Mouse (Mus musculus): ENCODE measurements around the gene Swi5. TPM values are rescaled to one million over a fixed set of nuclear protein-coding genes. Genes with fewer than 3 reads are reported as not detected.
"Not testable (repeated sequence)": the region's sequence is repeated elsewhere in the genome, so short reads cannot be mapped to it uniquely, and the experiment has no call there.

The Swi5 gene
- total RNA-seq, 2 experiments from 2014 or later = 208 to 224 TPM

DNA sequence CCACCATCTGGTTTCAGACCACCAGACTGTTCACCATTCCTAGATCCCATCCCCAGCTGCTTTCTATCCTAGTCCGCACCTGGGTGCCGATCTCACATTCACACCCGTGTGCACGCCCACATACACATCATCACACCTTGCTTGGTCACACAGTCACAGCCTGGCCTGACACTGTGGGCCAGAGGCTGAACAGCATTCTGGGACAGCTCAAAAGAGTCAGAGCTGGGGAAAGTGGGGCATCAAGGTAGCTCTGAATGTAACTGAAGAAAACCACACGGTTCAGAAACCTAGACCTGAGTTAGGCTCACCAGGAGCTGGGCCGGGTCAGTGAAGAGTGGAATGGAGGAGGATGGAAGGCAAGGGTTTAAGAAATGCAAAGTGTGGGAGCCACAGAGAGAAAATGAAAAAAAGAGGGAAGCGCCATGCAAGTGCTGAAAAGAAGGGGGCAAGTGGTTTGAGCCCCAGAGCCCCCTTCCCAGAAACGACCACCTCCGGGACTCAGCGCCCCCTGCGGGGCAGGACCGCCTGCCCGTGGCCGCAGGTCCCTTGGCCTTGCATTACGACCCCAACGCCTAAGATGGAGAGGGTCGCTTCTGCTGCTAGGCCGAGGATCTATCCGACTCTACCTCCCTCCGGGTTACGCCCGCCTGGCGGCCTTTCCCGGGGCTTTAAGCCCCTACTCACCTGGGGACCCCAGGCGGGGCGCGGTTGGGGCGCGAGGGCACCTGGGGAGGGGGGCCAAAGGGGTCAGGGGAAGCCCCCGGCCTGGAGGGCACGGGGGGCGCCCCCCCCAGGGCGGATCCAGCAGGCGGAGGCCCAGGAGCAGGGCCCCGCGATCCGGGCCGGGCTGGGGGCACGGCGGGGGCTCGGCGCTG is 23.8 kb upstream of the Swi5 start:
- no peak for DNase-seq

DNA sequence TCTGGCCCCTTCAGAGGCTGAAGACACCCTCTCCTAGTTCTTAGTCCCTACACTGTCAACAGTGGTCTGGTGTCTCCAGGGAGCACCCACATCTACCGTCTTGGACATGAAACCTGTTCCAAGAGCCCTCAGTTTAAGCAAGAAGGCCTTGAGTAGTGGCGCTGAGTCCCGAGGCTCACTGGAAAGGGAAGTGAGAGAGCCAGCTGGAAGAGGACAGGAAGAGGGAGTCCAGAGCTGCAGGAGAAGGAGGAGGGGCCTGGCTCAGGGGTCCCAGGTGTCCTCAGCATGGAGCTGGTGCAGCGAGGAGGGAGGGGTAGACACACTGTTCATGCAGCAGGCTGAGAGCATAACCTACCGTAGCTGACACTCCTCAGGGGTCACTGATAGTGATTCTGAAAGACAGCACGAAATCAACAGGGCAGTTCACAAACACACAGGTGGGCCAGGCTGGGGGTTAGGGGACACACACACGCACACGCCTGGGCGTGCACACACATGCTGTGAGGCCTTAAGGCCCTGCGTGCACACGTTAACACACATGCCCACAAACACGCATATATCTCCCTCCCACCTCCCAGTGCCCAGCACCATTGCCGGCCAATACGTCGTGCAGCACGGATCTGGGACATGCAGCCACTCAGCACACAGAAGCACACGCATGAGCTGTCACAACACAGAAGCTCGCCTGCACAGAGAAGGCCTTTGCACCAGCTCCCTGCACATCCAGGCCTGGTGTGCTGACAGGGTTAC is 22.4 kb upstream of the Swi5 start:
- DNase-seq = no peak

DNA sequence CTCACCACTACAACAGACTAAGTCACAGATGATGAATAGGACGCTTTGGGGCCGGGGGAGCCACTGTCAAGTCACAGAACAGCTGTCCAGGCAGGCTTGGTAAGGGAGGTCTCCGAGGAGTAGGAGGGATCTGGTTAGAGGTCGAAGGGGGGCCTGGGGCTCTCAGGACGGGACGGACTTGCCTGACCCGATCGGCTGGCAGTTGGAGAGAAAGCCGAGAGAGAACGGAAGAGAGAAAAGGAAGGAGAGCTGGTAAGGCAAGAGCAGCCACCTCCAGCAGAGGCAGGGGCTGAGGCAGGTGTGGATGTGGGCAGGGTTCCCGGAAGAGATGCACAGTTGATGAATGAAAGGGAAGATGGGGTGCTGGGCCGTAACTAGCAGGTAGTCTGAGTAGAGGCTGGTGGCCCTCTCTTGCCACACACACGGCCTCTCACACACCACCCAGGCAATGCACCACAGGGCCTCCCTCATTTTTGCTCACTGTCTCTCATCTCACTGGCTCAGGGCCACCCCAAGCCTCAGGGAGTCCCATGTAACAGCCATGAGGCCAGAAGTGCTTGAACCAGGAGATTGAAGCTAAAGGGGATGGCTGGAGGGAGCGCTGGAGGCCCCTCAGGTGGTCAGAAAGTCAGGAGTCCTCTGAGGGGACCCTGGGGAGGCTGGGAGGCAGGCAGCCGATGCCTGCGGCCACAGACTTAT is 21.1 kb upstream of the Swi5 start:
- DNase-seq = no peak

DNA sequence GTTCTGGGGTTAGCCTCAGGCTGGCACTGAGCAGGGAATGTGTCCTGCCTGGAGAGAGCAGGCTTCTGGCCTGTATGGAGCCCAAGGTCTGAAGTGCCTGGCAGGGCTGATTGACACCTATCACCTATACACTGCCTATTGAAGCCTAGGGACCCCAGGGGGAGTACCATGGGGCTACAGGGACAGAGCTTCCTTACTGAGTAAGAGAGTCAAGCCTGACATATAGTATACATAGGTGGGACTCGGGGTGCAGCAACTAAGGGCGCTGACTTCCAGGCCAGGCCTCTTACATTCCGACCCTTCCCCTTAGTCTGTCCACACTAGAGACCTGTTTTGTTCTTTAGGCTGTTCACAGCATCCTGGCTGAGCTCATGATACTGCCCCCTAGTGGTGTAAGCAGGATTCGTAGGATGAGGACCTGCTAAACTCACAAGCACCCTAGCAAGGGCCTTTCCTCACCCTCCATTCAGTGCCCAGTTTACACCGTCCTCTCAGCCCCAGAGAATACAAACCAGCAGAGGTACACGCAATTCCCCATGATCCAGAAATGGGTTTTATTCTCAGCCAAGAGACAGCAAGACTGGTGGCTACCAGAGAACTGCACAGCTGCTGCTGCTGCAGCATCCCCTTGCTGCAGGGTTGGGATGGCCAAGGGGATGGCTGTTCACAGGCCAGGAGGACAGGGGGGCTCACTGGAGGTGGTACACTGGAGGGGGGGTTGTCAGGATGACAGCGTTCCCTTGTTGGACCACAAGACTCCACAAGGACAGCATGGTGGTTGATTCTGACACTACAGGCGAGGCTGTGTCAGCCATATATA is 20.3 kb upstream of the Swi5 start:
- DNase-seq = no peak

GRCm38 (mm10) chr2:32307247-32307798 is 19.4 kb upstream of the Swi5 start:
- DNase-seq = no peak

DNA sequence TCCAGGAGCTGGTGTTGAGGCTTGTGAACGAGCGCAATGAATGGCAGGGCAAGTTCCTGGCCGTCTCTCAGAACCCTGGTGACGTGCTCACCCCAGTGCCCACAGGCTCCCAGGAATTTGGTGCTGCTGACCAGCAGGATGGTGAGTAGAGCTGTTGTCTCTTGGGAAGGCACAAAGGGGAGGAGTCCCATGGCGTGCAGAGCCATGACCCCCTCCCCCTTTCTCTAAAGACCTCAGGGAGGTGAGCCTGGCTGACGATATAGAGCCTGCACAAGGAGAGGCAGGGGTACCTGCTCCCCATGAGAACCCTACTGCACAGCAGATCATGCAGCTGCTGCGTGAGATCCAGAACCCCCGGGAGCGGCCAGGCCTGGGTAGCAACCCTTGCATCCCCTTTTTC is 18.3 kb upstream of the Swi5 start:
- no peak for DNase-seq

DNA sequence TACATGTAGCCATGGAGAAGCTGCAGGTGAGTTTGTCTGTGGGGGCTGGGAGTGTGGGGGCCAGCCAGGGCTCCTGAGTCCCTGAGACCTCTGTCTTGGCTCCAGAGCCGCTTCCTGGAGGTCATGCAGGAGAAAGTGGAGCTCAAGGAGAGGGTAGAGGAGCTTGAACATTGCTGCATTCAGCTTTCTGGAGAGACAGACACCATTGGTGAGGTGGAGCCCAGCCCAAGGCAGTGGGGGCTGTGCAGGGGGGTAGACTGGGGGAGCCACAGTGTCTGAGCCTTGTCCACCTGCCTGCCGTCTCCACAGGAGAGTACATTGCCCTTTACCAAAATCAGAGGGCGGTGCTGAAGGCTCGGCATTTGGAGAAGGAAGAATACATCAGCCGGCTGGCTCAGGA is 17.8 kb upstream of the Swi5 start:
- no peak for DNase-seq

DNA sequence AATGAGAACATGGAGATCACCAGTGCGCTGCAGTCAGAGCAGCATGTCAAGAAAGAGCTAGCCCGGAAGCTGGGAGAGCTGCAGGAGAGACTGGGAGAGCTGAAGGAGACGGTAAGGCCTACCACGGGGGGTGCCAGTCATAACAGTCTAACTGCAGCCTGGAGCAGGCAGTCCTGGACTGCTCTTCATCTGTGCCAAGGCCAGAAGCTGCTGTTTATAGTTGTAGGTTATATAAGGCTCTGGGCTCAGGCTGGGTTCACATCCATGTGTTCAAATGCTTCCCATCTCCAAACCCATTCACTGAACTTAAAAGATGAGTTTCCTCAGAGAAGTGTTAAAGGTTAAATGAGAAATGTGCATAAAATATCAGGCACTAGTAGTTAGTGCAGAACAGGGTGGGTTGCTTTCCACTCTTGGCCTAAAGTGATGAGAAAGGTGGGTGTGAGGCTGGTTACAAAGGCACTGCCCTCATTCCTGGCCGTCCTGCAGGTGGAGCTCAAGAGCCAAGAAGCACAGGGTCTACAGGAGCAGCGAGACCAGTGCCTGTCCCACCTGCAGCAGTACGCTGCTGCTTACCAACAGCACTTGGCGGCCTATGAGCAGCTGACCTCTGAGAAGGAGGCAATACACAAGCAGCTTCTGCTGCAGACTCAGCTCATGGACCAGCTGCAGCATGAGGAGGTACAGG is 16.4 kb upstream of the Swi5 start:
- no peak for DNase-seq

DNA sequence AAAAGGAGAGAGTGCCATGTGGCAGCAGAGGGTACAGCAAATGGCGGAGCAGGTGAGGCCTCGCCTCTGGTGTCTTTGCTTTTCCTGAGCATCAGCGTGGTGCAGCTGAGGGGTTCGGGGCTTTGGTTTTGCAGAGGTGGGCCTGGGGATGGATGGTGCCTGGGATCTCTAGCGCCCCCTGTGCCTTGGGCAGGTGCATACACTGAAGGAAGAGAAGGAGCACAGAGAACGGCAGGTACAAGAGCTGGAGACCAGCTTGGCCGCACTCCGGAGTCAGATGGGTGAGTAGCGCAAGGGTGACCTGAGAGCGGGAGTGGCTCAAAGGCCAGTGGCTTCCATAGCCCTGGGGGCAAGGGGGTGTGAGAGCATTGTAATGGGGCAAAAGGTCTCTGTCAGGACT is 15.1 kb upstream of the Swi5 start:
- no peak for DNase-seq

GRCm38 (mm10) chr2:32299469-32299868 is 11.6 kb upstream of the Swi5 start:
- DNase-seq = peak in 1 of 2 experiments; percentile 19

- DNase-seq = not testable (repeated sequence)
These were observed 8.0 kb upstream of the Swi5 start for GRCm38 (mm10) chr2:32295842-32296241.

DNA sequence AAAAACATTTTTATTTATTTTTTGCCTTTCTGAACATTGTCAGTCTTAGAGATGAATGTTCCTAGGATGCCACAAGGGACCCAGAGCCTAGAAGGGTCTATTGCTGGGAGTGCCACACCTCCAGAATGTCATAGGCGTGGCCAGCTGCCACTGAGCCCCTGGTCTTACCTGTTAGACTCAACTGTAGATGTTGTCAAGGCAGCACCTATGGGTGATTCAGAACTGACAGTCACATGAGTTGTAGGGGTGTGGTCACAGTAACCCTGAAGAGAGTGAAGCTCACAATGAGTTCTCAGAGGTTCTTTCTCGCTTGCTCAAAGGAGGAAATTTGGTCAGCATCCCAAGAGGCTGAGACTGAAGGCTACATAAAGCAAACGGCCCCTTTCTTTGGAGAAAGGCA is 7.4 kb upstream of the Swi5 start:
- no peak for DNase-seq

GRCm38 (mm10) chr2:32294348-32294747 is 6.5 kb upstream of the Swi5 start:
- DNase-seq = no peak

- DNase-seq = no peak
These were observed 1.7 kb upstream of the Swi5 start for GRCm38 (mm10) chr2:32289578-32289977.

GRCm38 (mm10) chr2:32288371-32288931 is 576 bp upstream of the Swi5 start:
- DNase-seq = no peak

GRCm38 (mm10) chr2:32287334-32287840 is 488 bp downstream of the Swi5 start, which contains the start of gene Golga2:
Gene Golga2, plus strand, starts transcription at chr2:32287384.
- peak in 1 of 2 experiments; percentile 11 for DNase-seq

GRCm38 (mm10) chr2:32283986-32284385 is 3.9 kb downstream of the Swi5 start:
- DNase-seq = no peak

DNA sequence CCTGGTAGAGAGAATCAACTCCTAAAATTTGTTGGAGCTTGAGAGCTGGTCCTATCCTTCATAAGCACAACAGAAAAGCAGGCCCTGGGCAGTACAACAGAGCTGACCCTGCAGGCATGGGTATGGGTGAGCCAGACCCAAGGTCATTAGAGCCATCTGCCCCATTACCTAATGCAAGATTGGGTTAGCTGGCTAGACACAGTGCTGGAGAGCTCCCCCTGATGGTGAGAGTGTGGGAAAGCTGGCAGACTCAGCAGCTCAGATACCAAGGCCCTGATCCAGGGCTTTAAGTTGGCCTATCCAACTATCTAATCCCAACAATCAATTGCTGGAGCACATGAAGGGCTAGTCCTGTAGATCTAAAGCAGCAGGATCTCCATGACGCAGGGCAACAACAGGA is 5.1 kb downstream of the Swi5 start:
- peak; percentile 17 to 26 for DNase-seq

GRCm38 (mm10) chr2:32282289-32282688 is 5.6 kb downstream of the Swi5 start:
- DNase-seq = no peak

GRCm38 (mm10) chr2:32275823-32276222 is 12.1 kb downstream of the Swi5 start:
- DNase-seq = no peak

DNA sequence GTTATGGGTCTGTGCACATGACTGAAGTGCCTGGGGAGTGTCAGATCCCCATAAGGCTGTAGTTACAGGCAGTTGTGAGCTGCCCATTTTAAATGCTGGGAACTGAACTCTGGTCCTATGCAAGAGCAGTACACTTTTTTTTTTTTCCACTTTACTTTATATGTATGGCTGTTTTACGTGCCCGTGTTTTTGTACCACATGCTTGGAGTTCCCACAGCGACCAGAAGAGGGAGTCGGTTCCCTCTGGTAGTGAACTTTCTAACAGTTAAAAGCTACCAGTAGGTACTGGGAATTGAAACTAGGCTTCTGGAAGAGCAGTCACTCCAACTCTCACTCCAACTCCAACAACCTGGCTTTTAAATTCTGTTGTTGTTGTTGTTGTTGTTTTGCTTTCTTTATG is 27.2 kb downstream of the Swi5 start:
- no peak for DNase-seq
